Mouse (Mus musculus) retina, postnatal 1 day (tissue): ENCODE measurements around the gene Bdh1.

Source experiments
- DNase-seq: peaks from one replicate; pipeline ENCODE4 v3.0.0-alpha.2; 2012

Bdh1 gene

GRCm38 (mm10) chr16:31506665-31507456 is 84.8 kb downstream of the Bdh1 start:
- no peak for DNase-seq

- peak; percentile 43 for DNase-seq
Measured at GRCm38 (mm10) chr16:31507457-31507755, 85.3 kb downstream of the Bdh1 start.

- peak; percentile 71 for DNase-seq
Measured at GRCm38 (mm10) chr16:31507794-31508526, 85.9 kb downstream of the Bdh1 start.
